Mouse (Mus musculus) gonadal fat pad, adult 2 months (tissue): ENCODE data around the gene Btbd35f2. TPM values are rescaled to one million over a fixed set of nuclear protein-coding genes. Genes with fewer than 3 reads are reported as not detected.
"Not testable (repeated sequence)": the region's sequence is repeated elsewhere in the genome, so short reads cannot be mapped to it uniquely, and the experiment has no call there.

Experiments used
- DNase-seq: peaks from one replicate; pipeline ENCODE4 v3.0.0-alpha.2; 2012; ENCODE audit warnings: low read depth
- polyA plus RNA-seq: library from polyadenylated mRNA; depleted of rRNA; stranded (reverse); fragments of >200 nt; gene quantifications from 2 replicates; pipeline ENCODE4 v1.2.3, GENCODE M21; 2012; rRNA removed

Gene Btbd35f2
- polyA plus RNA-seq, result not detected in 2 replicates

DNA sequence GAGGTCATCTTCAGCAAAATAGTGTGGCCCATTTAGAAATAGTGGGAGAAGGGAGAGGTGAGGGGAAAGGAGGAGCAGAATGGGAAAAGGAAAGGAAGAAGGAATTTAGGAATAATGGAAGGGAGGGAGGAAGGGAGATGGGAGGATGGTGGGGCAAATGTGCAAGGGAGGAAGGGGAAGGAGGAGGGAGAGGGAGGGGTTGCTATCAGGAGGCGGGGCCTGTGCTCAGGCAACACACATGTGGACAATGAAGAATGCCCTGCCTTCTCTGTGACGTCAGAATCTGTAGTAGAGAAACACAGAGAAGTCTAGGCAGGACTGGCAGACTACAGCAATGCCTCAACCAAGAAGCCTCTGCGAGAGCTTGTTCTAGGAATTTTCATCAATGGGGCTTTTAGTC is at the start of gene Btbd35f2:
Gene Btbd35f2, plus strand, starts transcription at position 301 of the 400 bp plus-strand sequence.
- DNase-seq, result not testable (repeated sequence)

Other genes with a start within 250 kb of the Btbd35f2 start
- not detected in 2 replicates for gene Btbd35f22, start 230.6 kb upstream of the Btbd35f2 start, polyA plus RNA-seq